Mouse (Mus musculus): ENCODE measurements at regions not wholly inside any gene's neighbourhood (a gene's known extent, or its start where the extent isn't known, plus 50 kb on each side); places are given as distances from the start of the nearest gene placed in this dataset.

DNA sequence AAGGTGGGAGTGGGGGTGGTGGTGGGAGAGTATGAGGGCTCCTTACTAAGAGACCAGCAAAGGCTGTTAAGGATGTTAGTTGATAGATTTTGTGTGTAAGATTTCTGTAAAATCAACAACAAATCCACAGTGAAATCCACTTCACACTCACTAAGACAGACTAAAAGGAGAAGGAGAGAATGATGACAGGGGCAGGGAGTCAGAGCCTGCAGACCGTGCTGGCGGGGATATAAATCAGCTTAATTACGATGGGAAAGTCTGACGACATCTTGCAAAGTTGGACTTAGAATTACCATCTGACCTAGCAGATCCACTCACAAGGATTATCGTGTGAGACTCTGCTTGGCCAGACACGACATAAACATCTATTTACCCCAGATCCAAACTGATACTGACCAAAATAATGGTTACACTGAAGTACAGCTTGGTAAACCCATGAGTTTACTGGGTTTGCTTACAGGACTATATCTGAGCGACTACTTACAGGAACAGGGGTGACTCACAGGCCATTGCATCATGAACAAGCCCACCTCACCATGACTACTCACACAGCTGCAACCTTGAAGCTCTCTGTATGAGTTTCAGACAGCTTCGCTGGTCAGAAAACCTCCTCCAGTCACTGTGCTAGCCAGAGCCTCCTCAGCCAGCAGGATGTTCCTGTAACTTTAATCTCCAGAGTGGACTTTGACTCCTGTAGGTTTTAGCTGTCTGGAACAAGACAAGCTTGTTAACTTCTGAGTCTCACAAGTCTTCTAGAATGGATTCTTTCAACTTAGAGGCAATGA is 50.5 kb upstream of the Ednra start:
- Histone ChIP-seq H3K9ac (ENCODE audit: low read depth, low read length) (no peak overlapping the region), H3K27ac (ENCODE audit: low read depth, low read length) (no peak overlapping the region), H3K4me2 (no peak overlapping the region), H3K27me3 (ENCODE audit: control insufficient read depth, insufficient read depth, low read length) (no peaks in the 10 kb centered on the region), H3K9me3 (replicated peaks; ENCODE audit: control insufficient read depth, low read length) (no peaks in the 10 kb centered on the region), H3K36me3 (ENCODE audit: control insufficient read depth, insufficient read depth, low read length) (no peaks in the 10 kb centered on the region), H3K4me3 (ENCODE audit: low read depth, low read length) (no peak overlapping the region), H3K4me1 (ENCODE audit: control insufficient read depth, insufficient read depth, low read length) (peaks cover 5% of the 10 kb centered on the region)
- whole genome bisulfite sequencing (ENCODE audit: insufficient replicate concordance), result 76% methylated on average over 8 of the region's 8 CpGs
- no peak for ATAC-seq (replicated peaks; ENCODE audit: insufficient number of reproducible peaks, low FRiP score, low TSS enrichment)

DNA sequence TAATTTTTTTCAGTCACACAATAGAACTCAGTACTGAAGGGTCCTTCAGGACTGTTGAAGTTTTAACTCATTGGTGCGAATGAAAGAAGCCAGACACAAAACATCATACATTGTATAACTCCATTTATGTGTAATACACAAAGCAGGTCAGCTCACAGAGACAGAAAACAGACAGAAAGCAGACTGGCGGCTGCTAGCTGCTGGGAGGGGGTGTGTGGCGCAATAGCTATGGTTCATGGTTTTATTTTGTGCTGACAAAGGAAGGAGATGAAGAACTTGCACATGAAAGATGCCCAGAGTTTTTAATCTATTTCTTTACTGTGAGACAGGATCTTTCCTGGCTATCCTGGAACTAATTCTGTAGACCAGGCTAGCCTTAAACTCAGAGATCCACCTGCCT is 51.3 kb upstream of the Ednra start:
- Histone ChIP-seq H3K9ac (ENCODE audit: low read depth, low read length) (no peak overlapping the region), H3K36me3 (ENCODE audit: control insufficient read depth, insufficient read depth, low read length) (no peaks in the 10 kb centered on the region), H3K27ac (ENCODE audit: low read depth, low read length) (no peak overlapping the region), H3K4me2 (no peak overlapping the region), H3K4me3 (ENCODE audit: low read depth, low read length) (no peak overlapping the region), H3K27me3 (ENCODE audit: control insufficient read depth, insufficient read depth, low read length) (no peaks in the 10 kb centered on the region), H3K4me1 (ENCODE audit: control insufficient read depth, insufficient read depth, low read length) (peaks cover 5% of the 10 kb centered on the region), H3K9me3 (replicated peaks; ENCODE audit: control insufficient read depth, low read length) (no peaks in the 10 kb centered on the region)
- WGBS (ENCODE audit: insufficient replicate concordance), result 79% methylated on average over 3 of the region's 3 CpGs
- ATAC-seq (replicated peaks; ENCODE audit: insufficient number of reproducible peaks, low FRiP score, low TSS enrichment), result no peak

DNA sequence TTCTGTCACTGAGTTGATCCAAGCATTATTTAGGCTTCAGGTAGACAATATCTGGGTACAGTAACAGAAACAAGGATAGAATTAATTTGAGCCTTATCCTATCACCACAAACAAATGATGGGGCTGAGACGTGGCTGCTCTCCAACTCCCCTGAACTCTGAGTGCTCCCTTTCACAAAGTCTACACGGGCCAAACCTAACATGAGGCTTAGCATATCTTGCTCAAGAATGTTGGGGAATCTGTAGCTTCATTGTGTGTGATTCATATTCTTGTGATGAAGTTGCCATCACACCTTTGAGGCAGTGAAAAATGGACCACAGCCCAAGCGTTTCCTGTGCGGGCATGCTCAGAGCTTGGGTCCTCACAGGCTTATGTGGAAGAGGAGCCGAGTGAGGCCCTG is 53.3 kb upstream of the Ednra start:
- no peaks in the 10 kb centered on the region for H3K36me3 ChIP-seq (ENCODE audit: control insufficient read depth, insufficient read depth, low read length)
- no peak for ATAC-seq (replicated peaks; ENCODE audit: insufficient number of reproducible peaks, low FRiP score, low TSS enrichment)
- H3K27me3 ChIP-seq (ENCODE audit: control insufficient read depth, insufficient read depth, low read length), result no peaks in the 10 kb centered on the region
- H3K4me1 ChIP-seq (ENCODE audit: control insufficient read depth, insufficient read depth, low read length), result peaks cover 2% of the 10 kb centered on the region; the same call in 1 of the 2 replicates
- H3K9me3 ChIP-seq (replicated peaks; ENCODE audit: control insufficient read depth, low read length), result no peaks in the 10 kb centered on the region
- no peak overlapping the region for H3K27ac ChIP-seq (ENCODE audit: low read depth, low read length)
- 73% methylated on average over 5 of the region's 5 CpGs for WGBS (ENCODE audit: insufficient replicate concordance)
- H3K4me3 ChIP-seq (ENCODE audit: low read depth, low read length), result no peak overlapping the region
- no peak overlapping the region for H3K4me2 ChIP-seq
- no peak overlapping the region for H3K9ac ChIP-seq (ENCODE audit: low read depth, low read length)

DNA sequence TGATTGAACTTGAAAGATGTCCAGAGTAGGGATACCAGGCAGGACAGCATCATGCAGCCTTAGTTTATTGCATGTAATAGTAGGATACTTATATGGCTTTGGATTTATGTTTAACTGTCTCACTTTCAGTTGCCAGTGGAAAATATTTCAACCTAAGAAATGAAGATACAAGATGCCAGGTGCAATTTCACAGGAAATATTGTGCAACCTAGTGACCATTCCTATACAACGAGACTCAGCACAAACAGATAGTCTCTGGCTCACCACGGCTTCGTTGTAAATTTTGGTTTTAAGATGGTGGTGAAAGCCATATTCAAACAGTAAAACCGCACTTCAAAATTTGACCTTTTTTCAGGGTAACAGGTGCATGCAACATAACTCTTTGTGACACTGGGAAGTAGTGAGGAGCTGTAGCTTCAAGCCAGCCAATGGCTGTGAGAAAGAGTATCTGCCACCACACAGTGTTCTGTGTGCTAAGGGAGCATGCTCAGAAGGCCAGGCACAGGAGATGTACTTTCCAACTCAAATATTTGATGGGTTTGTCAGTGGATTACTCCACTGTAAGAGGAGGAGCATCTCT is 61.5 kb upstream of the Ednra start:
- Histone ChIP-seq H3K27me3 (ENCODE audit: control insufficient read depth, insufficient read depth, low read length) (no peaks in the 10 kb centered on the region), H3K9me3 (replicated peaks; ENCODE audit: control insufficient read depth, low read length) (no peaks in the 10 kb centered on the region), H3K4me2 (no peak overlapping the region), H3K4me1 (ENCODE audit: control insufficient read depth, insufficient read depth, low read length) (no peaks in the 10 kb centered on the region), H3K27ac (ENCODE audit: low read depth, low read length) (no peak overlapping the region), H3K4me3 (ENCODE audit: low read depth, low read length) (no peak overlapping the region), H3K9ac (ENCODE audit: low read depth, low read length) (no peak overlapping the region), H3K36me3 (ENCODE audit: control insufficient read depth, insufficient read depth, low read length) (no peaks in the 10 kb centered on the region)
- no peak for ATAC-seq (replicated peaks; ENCODE audit: insufficient number of reproducible peaks, low FRiP score, low TSS enrichment)
- 89% methylated on average over 4 of the region's 4 CpGs for WGBS (ENCODE audit: insufficient replicate concordance)

- H3K27ac ChIP-seq (ENCODE audit: low read depth, low read length), result no peak overlapping the region
- H3K27me3 ChIP-seq (ENCODE audit: control insufficient read depth, insufficient read depth, low read length), result no peaks in the 10 kb centered on the region
- H3K4me1 ChIP-seq (ENCODE audit: control insufficient read depth, insufficient read depth, low read length), result no peaks in the 10 kb centered on the region
- ATAC-seq (replicated peaks; ENCODE audit: insufficient number of reproducible peaks, low FRiP score, low TSS enrichment), result no peak
- H3K4me3 ChIP-seq (ENCODE audit: low read depth, low read length), result no peak overlapping the region
- H3K9me3 ChIP-seq (replicated peaks; ENCODE audit: control insufficient read depth, low read length), result no peaks in the 10 kb centered on the region
- H3K36me3 ChIP-seq (ENCODE audit: control insufficient read depth, insufficient read depth, low read length), result no peaks in the 10 kb centered on the region
- WGBS (ENCODE audit: insufficient replicate concordance), result 61% methylated on average over 1 of the region's 1 CpGs
- no peak overlapping the region for H3K9ac ChIP-seq (ENCODE audit: low read depth, low read length)
- H3K4me2 ChIP-seq, result no peak overlapping the region
Observed at GRCm38 (mm10) chr8:77794911-77795310, 70.6 kb upstream of the Ednra start.

GRCm38 (mm10) chr8:77803147-77803903 is 79.1 kb upstream of the Ednra start:
- Histone ChIP-seq H3K9me3 (replicated peaks; ENCODE audit: control insufficient read depth, low read length) (no peaks in the 10 kb centered on the region), H3K4me3 (ENCODE audit: low read depth, low read length) (no peak overlapping the region), H3K4me2 (no peak overlapping the region), H3K27me3 (ENCODE audit: control insufficient read depth, insufficient read depth, low read length) (no peaks in the 10 kb centered on the region), H3K4me1 (ENCODE audit: control insufficient read depth, insufficient read depth, low read length) (0 out of 2 replicates have a peak, but pooled peaks cover 3% of the 10 kb centered on the region), H3K36me3 (ENCODE audit: control insufficient read depth, insufficient read depth, low read length) (no peaks in the 10 kb centered on the region), H3K9ac (ENCODE audit: low read depth, low read length) (no peak overlapping the region), H3K27ac (ENCODE audit: low read depth, low read length) (no peak overlapping the region)
- 68% methylated on average over 9 of the region's 9 CpGs for WGBS (ENCODE audit: insufficient replicate concordance)
- no peak for ATAC-seq (replicated peaks; ENCODE audit: insufficient number of reproducible peaks, low FRiP score, low TSS enrichment)

- no peaks in the 10 kb centered on the region for H3K27me3 ChIP-seq (ENCODE audit: control insufficient read depth, insufficient read depth, low read length)
- H3K4me3 ChIP-seq (ENCODE audit: low read depth, low read length), result no peak overlapping the region
- no peaks in the 10 kb centered on the region for H3K9me3 ChIP-seq (replicated peaks; ENCODE audit: control insufficient read depth, low read length)
- H3K27ac ChIP-seq (ENCODE audit: low read depth, low read length), result no peak overlapping the region
- ATAC-seq (replicated peaks; ENCODE audit: insufficient number of reproducible peaks, low FRiP score, low TSS enrichment), result no peak
- H3K4me1 ChIP-seq (ENCODE audit: control insufficient read depth, insufficient read depth, low read length), result 0 out of 2 replicates have a peak, but pooled peaks cover 3% of the 10 kb centered on the region
- H3K9ac ChIP-seq (ENCODE audit: low read depth, low read length), result no peak overlapping the region
- 59% methylated on average over 6 of the region's 6 CpGs for WGBS (ENCODE audit: insufficient replicate concordance)
- no peaks in the 10 kb centered on the region for H3K36me3 ChIP-seq (ENCODE audit: control insufficient read depth, insufficient read depth, low read length)
- no peak overlapping the region for H3K4me2 ChIP-seq
Observed at GRCm38 (mm10) chr8:77804536-77804935, 80.3 kb upstream of the Ednra start.

- H3K4me3 ChIP-seq (ENCODE audit: low read depth, low read length), result no peak overlapping the region
- no peaks in the 10 kb centered on the region for H3K36me3 ChIP-seq (ENCODE audit: control insufficient read depth, insufficient read depth, low read length)
- H3K27ac ChIP-seq (ENCODE audit: low read depth, low read length), result no peak overlapping the region
- no peak overlapping the region for H3K4me2 ChIP-seq
- no peaks in the 10 kb centered on the region for H3K27me3 ChIP-seq (ENCODE audit: control insufficient read depth, insufficient read depth, low read length)
- no peak for ATAC-seq (replicated peaks; ENCODE audit: insufficient number of reproducible peaks, low FRiP score, low TSS enrichment)
- 0 out of 2 replicates have a peak, but pooled peaks cover 3% of the 10 kb centered on the region for H3K4me1 ChIP-seq (ENCODE audit: control insufficient read depth, insufficient read depth, low read length)
- H3K9me3 ChIP-seq (replicated peaks; ENCODE audit: control insufficient read depth, low read length), result no peaks in the 10 kb centered on the region
- H3K9ac ChIP-seq (ENCODE audit: low read depth, low read length), result no peak overlapping the region
- 30% methylated on average over 4 of the region's 4 CpGs for WGBS (ENCODE audit: insufficient replicate concordance)
Observed at GRCm38 (mm10) chr8:77804956-77805355, 80.7 kb upstream of the Ednra start.

Data from heart, embryonic 11.5 days (tissue).